Mouse (Mus musculus) layer of hippocampus, adult 11-12 months (tissue): ENCODE data around the gene Ttll5.

Source experiments
- DNase-seq: peaks from one replicate; pipeline ENCODE4 v3.0.0; 2022; ENCODE audit warnings: low spot score

Gene Ttll5

DNA sequence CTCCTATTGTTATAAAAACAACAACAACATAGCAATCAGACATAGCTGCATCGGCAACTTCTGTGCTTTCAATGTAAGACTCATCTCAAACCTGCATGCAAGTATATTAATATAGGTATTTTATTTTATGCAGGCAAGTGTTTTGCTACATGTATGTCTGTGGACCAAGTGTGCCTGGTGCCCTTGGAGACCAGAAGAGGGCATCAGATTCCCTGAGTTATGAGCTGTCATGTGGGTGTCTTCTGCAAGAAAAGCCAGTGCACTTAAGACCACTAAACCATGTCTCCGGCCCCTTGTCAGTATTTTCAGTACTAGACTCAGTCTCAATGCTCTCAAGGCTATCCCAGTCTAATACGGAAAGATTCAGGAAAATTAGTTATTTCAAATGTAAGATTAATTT, 106.3 kb downstream of the Ttll5 start:
- DNase-seq, result no peak

GRCm38 (mm10) chr12:85933241-85933640, 108.8 kb downstream of the Ttll5 start:
- DNase-seq, result no peak

GRCm38 (mm10) chr12:85937384-85937783, 112.9 kb downstream of the Ttll5 start:
- DNase-seq, result no peak

GRCm38 (mm10) chr12:85943456-85943855, 119.0 kb downstream of the Ttll5 start:
- no peak for DNase-seq

GRCm38 (mm10) chr12:85944419-85944818, 120.0 kb downstream of the Ttll5 start:
- DNase-seq, result no peak

- DNase-seq, result no peak
Measured at GRCm38 (mm10) chr12:85947161-85947560, 122.7 kb downstream of the Ttll5 start.

- DNase-seq, result no peak
Measured at GRCm38 (mm10) chr12:85949667-85950066, 125.2 kb downstream of the Ttll5 start.

DNA sequence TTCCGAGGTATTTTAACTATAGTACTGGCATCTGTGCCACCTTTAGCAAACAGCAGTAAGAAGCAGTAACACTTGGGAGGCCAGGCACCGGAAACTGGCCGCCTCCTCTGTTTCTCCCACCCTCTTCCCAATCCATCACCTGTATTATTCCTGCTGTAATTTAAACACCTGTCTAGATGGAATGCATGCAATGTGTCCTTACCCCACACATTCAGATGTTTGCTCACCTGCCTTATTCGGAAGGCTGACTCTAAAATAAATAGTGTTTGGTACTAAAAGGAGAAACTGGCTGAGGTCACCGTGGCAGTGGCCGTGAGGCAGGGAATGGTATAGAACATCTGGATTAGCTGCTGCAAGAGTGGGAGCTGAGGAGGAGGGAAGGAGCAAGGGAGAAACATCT, 125.9 kb downstream of the Ttll5 start:
- DNase-seq, result no peak

- DNase-seq, result no peak
Measured at GRCm38 (mm10) chr12:85951036-85951435, 126.6 kb downstream of the Ttll5 start.

GRCm38 (mm10) chr12:85951822-85952221, 127.4 kb downstream of the Ttll5 start:
- no peak for DNase-seq

- no peak for DNase-seq
Measured at GRCm38 (mm10) chr12:85952349-85952748, 127.9 kb downstream of the Ttll5 start.

GRCm38 (mm10) chr12:85954167-85954566, 129.7 kb downstream of the Ttll5 start:
- DNase-seq, result no peak

DNA sequence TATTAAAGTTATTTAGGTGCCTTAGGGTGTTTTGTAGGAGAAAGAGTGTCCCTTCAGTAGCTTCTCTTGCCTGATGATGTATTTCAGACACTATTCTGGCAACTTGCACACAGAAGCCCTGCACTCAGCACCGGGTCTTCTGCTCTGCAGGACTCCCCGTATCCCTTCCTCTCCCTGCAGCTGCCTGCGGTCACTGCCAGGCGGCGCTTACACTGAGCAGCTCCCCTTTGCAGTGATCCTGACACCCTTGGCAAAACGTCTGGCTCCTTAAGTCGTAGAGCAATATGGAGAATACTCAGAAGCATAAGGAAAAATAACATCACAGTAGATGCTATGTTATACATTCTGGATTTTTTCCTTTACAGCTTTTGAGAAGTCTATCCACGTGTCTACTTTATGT, 130.6 kb downstream of the Ttll5 start:
- DNase-seq, result no peak

DNA sequence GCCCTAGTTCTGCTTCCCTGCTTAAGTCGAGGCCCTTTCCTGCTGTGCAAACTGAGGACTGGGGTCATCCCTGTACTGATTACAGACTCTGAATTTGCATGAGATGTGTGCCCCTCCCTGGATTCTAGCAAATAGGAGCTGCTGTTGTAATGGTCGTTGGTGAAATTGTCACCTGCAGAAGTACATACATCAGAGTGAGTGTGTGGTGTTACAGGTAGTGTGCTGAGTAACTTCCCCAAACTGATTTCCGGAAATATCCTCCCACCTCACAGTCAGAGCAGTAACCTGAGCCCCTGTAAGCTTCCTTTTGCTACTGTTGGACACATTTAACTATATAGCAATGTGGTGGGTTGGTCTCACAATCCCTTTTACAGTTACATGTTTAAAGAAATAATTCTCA, 131.2 kb downstream of the Ttll5 start:
- no peak for DNase-seq

DNA sequence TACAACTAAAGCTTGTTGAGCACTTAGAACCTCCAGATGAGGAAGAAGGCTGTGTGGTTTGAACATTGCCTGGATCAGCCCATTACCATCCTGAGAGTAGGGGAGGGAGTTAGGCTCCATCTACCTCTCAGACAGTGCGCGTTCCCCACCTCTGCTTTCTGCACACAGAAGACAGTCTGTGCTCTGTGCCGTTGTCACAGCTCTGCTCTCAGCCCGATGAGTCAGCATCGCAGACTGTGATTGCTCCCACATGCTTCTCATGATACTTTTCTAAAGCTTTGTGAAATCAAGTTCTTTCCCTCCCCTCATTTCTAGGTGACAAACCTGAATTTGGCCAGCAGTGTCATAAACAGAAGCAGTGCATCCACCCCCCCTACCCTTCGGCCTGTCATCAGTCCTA, 131.8 kb downstream of the Ttll5 start:
- DNase-seq, result peak; percentile 73

DNA sequence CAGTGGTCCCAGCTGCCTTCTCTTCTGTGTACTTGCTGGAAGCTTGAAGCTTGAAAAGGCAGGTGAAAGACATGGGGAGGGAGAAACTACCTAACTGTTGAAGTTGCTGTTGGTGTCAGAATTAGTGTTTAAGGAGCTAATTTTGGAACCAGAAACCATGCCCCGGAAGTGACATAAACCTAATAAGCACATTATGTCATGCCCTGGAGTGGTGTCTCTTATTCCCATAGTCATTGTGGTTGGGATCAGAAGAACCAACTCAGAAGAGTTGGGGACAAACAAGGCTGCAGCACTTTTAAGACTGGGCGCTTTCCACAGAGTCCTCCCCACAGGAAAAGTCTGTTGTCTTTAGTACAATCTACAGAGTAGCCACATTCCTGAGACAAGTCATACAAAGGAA, 134.0 kb downstream of the Ttll5 start:
- no peak for DNase-seq

DNA sequence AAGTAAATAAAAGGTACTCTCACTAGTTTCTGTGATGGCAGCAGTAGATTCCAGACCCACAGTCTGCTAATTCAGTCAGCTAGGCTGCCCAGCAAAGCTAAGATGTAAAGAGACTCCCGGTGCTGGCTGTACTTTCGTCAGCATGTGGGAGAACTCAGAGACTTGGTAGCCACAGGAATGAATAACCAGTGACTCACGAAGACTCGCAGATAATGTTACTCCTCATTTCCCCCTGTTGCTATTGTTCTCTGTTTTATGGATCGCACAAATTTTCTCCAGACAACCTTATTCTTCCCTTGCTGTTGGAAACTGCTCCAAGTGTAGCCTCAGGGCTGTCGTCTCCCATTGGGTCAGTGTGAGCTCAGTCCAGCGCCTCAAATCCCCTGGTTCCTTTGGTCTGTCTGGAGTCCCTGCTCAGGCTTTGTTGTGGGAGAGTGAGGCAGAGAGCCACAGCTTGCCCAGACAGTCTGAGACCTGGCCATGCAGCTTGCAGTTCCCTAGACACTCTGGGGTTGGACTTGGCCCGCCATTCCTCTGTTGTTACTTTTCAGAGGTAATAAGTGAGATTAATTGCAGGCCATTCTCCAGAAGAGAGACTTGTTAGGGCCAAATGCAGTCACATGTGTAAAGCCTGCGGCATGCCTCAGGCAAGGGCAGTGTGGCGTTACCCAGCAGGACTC, 135.5 kb downstream of the Ttll5 start:
- DNase-seq, result no peak

DNA sequence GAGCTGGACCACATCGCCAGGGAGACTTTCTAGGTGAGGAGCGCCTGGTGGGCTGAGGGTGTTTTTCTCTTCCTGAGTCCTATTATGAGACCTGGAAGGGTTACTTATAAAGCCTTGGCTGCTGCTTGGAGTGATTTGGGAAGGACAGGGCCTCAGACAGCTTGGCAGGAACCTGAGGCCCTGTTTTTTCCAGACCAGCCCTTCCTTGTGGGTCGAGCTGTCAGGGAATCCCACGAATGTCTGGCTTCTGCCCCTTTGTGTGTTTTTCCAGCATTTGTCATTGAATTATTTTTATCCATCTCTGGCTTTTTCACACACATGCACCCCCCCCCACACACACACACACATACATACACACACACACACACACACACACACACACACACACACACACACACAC, 136.2 kb downstream of the Ttll5 start:
- no peak for DNase-seq

DNA sequence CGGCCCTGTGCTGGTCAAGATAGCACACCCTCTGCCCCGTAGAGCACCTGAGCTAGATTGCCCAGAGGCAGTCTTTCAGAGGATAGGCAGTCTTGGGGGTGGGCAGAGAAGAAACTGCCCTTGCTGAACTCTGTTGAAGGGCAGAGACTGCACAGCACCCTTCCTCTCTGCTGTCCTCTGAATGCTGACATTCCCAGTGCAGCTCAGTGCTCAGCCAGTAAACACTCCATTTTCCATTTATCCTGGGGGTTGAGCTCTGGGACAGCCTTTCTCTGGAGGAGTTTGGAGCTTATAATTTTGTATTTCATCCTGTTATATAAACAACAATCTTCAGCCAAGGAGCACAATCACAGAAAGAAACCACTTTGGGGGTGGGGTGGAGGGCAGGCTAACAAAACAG, 138.7 kb downstream of the Ttll5 start:
- no peak for DNase-seq

DNA sequence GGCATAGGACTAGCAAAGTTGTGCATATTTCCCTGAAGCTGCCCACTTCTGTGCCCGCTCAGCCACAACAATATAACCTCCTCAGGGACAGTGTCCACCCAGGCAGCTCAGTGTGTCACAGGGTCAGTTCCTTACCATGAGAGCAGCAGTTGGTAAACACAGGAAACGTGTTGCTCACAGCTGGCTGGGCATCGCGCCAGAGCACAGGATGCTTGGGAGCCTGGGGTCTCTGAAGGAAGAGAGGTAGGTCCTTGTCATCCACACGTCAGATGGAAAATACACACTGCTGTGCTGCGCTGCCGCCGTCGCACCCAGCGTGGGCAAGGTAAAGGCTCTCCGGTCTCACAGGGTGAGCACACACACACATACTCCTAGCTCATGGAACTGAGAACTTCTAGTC, 139.2 kb downstream of the Ttll5 start:
- DNase-seq, result no peak

DNA sequence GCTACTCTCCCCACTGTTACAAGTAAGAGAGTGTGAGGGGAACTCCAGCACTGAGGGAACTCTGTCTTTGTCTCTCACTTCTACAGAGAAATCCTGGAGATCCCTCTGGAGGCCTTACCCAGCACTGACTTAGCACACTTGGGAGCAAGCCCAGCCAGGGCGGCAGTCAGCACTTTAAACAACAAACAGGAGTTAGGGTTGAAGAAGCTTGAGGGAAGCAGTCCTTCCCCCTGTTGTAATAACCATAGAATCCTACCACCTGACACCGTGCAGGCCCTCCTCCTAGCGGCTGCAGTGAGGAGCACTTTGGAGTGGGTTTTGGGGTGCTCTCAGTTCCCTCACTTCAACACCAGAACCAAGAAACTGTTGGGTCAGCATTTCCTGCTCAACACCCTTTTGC, 140.0 kb downstream of the Ttll5 start:
- DNase-seq, result no peak

DNA sequence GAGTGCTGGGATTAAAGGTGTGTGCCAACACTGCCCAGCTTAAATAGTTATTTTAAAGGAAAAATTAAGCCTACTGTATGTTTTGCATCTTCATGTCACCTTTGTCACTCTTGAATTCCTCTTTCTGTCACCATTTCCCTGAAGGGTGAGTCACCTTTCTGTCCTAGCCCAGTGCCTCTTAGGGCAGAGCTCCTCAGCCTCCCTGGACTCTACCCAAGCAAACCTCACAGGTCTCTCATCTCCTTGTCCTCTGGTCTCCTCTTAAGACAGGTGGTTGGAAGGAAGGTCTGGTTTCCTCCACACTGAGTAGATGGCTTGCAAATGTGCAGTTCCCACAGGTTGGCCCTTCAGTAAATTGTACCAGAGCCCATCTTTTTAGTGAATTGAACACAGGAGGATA, 143.4 kb downstream of the Ttll5 start:
- DNase-seq, result no peak

DNA sequence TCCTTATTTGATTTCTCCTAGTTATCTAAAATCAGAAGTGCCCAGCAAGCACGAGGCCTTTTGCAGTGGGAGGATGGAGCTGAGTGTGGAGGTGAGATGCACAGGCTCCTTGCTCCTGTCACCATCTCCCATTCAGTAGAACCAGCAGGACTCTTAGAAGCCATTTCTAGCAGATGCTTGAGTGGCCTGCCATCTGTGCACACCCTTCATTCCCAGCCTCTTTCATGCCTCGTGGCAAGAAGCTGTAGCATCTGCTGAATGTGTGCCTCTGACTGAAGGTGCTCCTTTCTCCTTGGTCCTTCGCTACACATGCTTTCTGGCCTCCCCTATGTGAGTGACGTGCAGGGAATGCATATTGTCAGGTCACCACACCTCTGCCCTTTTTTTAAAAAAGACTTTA, 143.9 kb downstream of the Ttll5 start:
- DNase-seq, result peak; percentile 32

GRCm38 (mm10) chr12:85969571-85969970, 145.1 kb downstream of the Ttll5 start:
- no peak for DNase-seq

DNA sequence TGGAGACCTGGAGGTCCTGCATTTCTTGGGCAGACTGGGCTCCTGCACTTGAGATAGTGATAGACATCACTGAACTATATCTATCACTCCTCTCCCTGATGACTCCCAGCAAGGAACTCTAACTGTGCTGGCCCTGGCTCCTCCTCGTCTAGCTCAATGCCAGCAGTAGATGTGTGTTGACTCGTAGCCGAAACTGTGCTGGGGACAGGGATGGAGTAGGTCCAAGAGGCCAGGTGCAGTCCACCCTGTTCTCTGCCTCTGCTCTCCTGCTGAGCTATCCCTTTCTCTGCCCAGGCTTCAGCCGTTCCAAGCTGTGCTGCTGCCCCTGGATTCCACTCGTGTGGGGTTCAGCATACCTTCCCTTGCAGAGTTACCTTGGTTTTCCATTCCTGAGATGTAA, 145.7 kb downstream of the Ttll5 start:
- no peak for DNase-seq
